Mouse (Mus musculus) left cerebral cortex, adult 2 months (tissue): ENCODE measurements around the gene Msantd2. TPM values are rescaled to one million over a fixed set of nuclear protein-coding genes. Genes with fewer than 3 reads are reported as not detected.

Experiments used
- DNase-seq, 2 experiments: peaks; one replicate each; pipeline ENCODE4 v3.0.0; 2021 to 2022; ENCODE audit warnings: low spot score in 2 of 2, mixed read lengths in 1 of 2; ENCODE audit errors: extremely low spot score in 1 of 2
- H3K27ac ChIP-seq: fragments of 200-600 bp; 2 replicates; pipeline ENCODE4 v1.8.1; 2022
- H3K4me3 ChIP-seq: fragments of 200-600 bp; 2 replicates; pipeline ENCODE4 v1.8.1; 2022
- CTCF ChIP-seq: fragments of 200-600 bp; IDR thresholded peaks from 2 replicates; pipeline ENCODE4 v1.8.1; 2022; ENCODE audit warnings: antibody characterized with exemption, mild to moderate bottlenecking, moderate library complexity
- intact Hi-C: fragments of 180-260 bp; cut with DNase I; formaldehyde crosslinking; loops from one replicate; pipeline ENCODE4 v1.15.1; 2025
- total RNA-seq, 2 experiments: library from RNA; stranded (reverse); gene quantifications; 2 replicates each; pipeline ENCODE4 v1.2.3; 2021

The Msantd2 gene
- total RNA-seq, 2 experiments from 2014 or later = 21.4 to 26.7 TPM

GRCm38 (mm10) chr9:37545166-37545610 lies 56.1 kb downstream of the Msantd2 start:
- H3K4me3 ChIP-seq = peak overlapping the region; percentile 38; the same call in 1 of the 2 replicates
- H3K27ac ChIP-seq = peak overlapping the region; percentile 71
- intact Hi-C loops = loop anchor here (2.0 to 5.0 kb wide), 2 partner anchors 114 to 387 kb away; no protein-coding TSS in a partner anchor
- TF ChIP-seq CTCF = no peak
- peak in 1 of 2 experiments; percentile 37 for DNase-seq

GRCm38 (mm10) chr9:37545847-37546452 lies 56.8 kb downstream of the Msantd2 start:
- intact Hi-C loops = loop anchor here (2.0 to 5.0 kb wide), 2 partner anchors 115 to 386 kb away; no protein-coding TSS in a partner anchor

GRCm38 (mm10) chr9:37546889-37547288 lies 57.8 kb downstream of the Msantd2 start:
- no peak for DNase-seq
- no peak overlapping the region for H3K27ac ChIP-seq
- intact Hi-C loops = loop anchor here (5.0 kb wide), 1 partner anchor 385 kb away; no protein-coding TSS in a partner anchor
- TF ChIP-seq CTCF = peak; percentile 57
- H3K4me3 ChIP-seq = peak overlapping the region; percentile 7; the same call in 1 of the 2 replicates

More at GRCm38 (mm10) chr9:37545847-37546452, 56.8 kb downstream of the Msantd2 start:
- TF ChIP-seq CTCF = no peak
- Histone ChIP-seq H3K4me3 (peak overlapping the region; percentile 38), H3K27ac (peak overlapping the region; percentile 71)
- no peak for DNase-seq

GRCm38 (mm10) chr9:37550435-37550834 lies 61.3 kb downstream of the Msantd2 start:
- no peak for DNase-seq
- Histone ChIP-seq H3K4me3 (peak overlapping the region; percentile 70), H3K27ac (peak overlapping the region; percentile 97)
- TF ChIP-seq CTCF = no peak
- intact Hi-C loops = loop anchor here (10.0 kb wide), 1 partner anchor 274 kb away; no protein-coding TSS in a partner anchor

- DNase-seq = no peak
- TF ChIP-seq CTCF = no peak; the same call in 1 of the 2 replicates
- intact Hi-C loops = loop anchor here (1.0 to 10.0 kb wide), 2 partner anchors 61 to 273 kb away; partner anchors contain the start of gene Spa17
- Histone ChIP-seq H3K27ac (peak overlapping the region; percentile 97), H3K4me3 (peak overlapping the region; percentile 70)
Observed at GRCm38 (mm10) chr9:37551751-37552531, 62.8 kb downstream of the Msantd2 start.

GRCm38 (mm10) chr9:37552536-37553293 lies 63.6 kb downstream of the Msantd2 start, which contains the start of gene Nrgn:
Gene Nrgn (minus strand): TSS chr9:37552904.
- intact Hi-C loops = loop anchor here (1.0 to 10.0 kb wide), 2 partner anchors 61 to 272 kb away; partner anchors contain the start of gene Spa17
- H3K27ac ChIP-seq = peak within 1 kb of the TSS; percentile 97
- DNase-seq = peak; percentile 85 to 87
- TF ChIP-seq CTCF = no peak
- H3K4me3 ChIP-seq = peak within 1 kb of the TSS; percentile 70

- DNase-seq = no peak
- no peak for TF ChIP-seq CTCF
- H3K27ac ChIP-seq = peak overlapping the region; percentile 85
- intact Hi-C loops = loop anchor here (10.0 kb wide), 1 partner anchor 271 kb away; no protein-coding TSS in a partner anchor
- H3K4me3 ChIP-seq = no peak overlapping the region
Observed at GRCm38 (mm10) chr9:37554279-37554678, 65.2 kb downstream of the Msantd2 start.

- no peak for TF ChIP-seq CTCF
- DNase-seq = no peak
- Histone ChIP-seq H3K4me3 (0 out of 2 replicates have a peak within 1 kb of the TSS, but pooled peaks have one; percentile 4), H3K27ac (peak within 1 kb of the TSS; percentile 85)
- intact Hi-C loops = loop anchor here (10.0 kb wide), 1 partner anchor 270 kb away; no protein-coding TSS in a partner anchor
Observed at GRCm38 (mm10) chr9:37554838-37555748, 66.0 kb downstream of the Msantd2 start, which contains the start of gene Siae. Gene Siae (plus strand): TSS chr9:37555698.

- TF ChIP-seq CTCF = no peak
- no peak for DNase-seq
- peak overlapping the region; percentile 85 for H3K27ac ChIP-seq
- no peak overlapping the region for H3K4me3 ChIP-seq
- intact Hi-C loops = loop anchor here (1.0 to 10.0 kb wide), 2 partner anchors 12 to 268 kb away; no protein-coding TSS in a partner anchor
Observed at GRCm38 (mm10) chr9:37556366-37556765, 67.2 kb downstream of the Msantd2 start.

GRCm38 (mm10) chr9:37560617-37561016 lies 71.5 kb downstream of the Msantd2 start:
- Histone ChIP-seq H3K4me3 (no peak overlapping the region), H3K27ac (no peak overlapping the region)
- no peak for DNase-seq
- no peak for TF ChIP-seq CTCF
- intact Hi-C loops = no loop called here
